Mouse (Mus musculus) A20 (cell line): ENCODE measurements around the gene Sult6b2.
A peak's percentile ranks its signal among the peaks of the same experiment; 100 is the strongest.

Experiments
- DNase-seq: peaks from one replicate; pipeline ENCODE4 v3.0.0-alpha.2; 2011; ENCODE audit warnings: low read depth, low spot score

The Sult6b2 gene

DNA sequence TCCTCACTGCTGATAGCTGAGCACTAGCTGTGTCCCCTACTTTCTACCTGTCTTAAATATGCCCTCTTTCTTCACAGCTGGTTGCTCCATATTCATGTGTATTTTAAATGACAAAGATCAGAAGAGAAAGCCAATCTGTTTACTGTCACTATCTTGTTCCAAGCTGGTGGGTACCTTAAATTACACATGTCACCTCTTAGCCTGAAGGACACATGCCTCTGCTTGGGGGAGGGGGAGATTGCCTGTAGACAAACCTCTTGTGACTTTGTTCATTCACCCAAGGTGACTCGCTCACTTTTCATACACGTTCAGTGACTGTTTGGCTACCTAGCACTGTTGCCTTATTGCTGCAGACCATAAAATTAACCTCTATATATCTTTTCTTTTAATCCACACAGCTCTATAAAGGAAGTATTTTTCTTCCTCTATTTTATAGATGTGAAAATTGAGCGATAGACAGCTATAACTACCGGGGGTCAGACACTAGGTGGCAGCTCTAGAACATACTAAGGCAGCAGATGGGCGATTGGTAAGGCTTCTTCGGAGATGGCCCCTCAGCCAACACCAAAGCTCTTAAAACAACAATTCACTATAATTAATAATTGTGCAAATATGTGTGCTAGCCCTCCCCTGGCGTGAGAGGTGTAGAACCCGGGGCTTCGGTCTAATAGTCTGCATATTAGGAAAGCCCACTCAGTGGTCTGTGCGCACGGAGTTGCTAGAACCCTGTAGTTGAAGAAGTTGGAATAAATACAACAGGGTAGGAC lies 25.1 kb downstream of the Sult6b2 start:
- DNase-seq: peak; percentile 63

DNA sequence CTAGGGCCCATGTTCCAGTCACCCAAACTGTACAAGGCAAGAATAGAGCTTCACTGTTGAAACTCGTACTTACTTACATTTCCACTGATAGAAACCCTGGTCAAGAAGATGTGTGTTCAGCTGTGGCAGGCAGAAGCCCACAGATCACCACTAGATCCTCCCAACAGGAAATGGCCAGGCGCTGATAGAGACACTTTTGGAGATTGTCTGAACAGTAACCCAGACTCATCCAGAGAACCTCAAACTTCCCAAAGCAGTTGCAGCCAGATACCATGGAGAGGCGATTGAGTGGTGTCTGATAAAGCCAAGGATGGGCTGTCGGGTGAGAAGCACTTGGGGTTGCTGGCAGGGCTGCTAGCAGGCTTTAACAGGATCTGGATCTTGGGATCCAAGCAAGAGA lies 27.4 kb downstream of the Sult6b2 start:
- DNase-seq: no peak

DNA sequence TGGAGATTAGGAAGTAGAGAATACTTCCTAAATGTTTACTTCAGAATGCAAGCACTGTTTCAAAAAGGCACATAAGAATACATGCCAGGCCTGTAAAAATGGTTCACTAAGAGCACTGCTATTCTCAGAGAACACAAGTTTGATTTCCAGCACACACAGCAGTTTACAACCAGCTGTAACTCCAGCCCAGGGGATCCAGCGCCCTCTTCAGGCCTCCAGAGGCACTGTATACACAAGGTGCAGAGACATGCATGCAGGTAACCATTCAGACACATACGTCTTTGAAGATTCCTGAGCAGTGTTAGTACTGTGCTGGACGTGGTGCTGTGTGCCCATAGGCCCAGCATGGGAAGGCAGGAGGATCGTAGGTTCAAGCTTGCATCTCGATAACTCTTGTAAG lies 30.7 kb downstream of the Sult6b2 start:
- DNase-seq: no peak

DNA sequence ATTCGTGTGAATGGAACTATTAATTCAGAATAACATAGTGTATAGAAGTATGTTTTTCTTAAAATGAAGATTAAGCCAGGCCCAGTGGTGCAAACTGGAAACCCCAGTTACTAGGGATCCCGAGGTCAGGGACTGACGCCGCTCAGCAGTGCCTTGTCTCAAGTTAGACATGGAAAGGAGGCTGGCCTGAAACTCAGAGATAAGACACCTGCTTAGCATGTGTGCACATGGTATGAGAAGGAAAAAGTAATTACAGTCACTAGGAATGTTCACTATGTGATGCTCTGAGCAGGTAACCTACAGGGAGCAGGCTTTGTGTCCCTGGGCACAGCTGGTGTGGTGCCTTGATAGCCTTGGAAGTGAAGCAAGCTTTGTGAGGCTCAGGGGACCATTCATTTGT lies 32.7 kb downstream of the Sult6b2 start:
- DNase-seq: no peak

DNA sequence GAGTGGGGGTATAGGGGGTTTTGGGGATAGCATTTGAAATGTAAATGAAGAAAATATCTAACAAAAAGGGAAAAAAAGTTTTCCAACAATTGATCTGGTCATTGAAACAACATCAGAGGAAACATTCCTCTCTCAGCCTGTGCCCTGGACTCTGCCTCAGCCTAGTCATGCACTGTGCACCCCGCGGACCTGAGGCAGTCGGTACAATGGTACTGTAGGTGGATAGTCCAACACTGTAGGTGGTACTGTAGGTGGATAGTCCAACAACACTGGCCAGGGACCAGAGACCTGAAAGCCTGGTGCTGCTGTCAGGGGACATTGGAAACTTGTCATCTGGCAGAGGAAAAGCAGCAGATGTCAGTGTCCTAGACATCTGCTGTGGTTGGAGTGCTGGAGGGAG lies 34.4 kb downstream of the Sult6b2 start:
- DNase-seq: no peak

DNA sequence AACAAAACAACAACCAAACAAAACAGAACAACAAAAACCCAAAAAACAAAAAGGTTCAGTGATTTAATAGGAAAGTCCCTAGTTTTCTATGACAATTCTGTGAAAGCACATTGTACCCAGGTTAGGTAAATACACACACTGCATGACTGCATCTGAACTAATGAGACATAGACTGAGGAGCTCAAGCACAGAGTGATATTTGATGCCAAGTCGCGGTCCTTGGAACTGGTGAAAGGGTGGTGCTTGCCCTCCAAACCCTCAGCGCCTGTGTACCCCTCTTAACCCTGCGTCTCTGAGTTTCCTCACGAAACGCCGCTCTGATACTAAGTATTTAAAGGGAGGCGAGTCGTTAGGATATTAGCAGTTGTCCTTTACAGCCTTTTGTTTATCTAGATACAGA lies 37.0 kb downstream of the Sult6b2 start:
- DNase-seq: no peak

DNA sequence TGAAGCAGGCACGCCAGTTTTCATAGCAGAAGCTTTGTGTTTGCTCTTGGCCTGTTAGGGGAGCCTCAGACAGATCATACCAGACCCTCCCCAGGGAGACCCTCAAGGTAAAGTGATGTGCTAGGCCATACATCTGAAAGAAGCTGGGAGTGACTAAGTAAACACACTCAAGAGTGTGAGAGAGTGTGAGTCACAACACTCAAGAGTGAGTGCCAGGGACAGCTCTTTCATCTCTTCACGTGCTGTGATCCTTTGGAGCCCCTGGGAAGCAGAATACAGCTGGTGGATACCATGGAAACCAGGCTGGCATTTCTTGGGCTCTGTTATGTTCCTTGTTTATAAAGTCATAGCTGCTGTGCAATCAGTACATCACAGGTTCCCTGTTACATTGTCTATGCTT lies 39.4 kb downstream of the Sult6b2 start:
- no peak for DNase-seq

DNA sequence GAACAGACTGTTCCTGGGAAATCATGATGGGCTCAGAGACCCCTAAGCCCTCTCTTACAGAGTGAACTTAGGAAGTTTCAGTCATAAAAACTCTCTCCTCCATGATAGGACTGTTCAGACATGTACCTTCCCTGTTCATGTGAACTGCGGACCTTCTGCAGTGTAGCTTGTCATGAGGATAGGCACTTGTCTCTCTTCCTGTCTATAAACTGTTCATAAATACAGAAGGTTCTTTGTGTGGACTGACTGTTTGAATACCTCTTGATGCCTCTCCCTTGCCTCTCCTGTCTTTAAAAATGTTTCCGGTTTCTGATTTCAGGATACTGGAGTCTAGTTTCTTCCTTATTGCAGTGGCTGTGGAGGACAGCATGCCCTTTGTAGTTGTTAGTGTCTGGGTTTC lies 44.7 kb downstream of the Sult6b2 start:
- no peak for DNase-seq

DNA sequence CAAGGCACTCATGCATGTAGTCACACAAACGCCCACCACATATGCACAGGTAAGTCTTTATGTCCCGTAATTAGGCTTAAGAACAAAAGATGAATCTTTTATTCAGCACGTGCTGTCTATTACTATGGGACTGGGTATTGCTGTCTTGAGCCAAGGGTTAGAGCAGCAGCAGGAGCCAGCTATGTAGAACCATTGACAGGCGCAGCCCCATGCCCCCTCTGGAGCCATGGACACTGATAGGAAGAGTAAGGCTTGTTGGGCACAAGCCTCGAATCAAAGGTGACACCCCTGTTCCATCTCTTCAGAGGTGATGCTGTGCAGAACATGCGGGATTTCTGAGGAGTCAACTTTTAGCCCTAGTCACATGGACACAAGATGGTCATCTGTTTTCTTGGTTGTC lies 45.7 kb downstream of the Sult6b2 start:
- no peak for DNase-seq

DNA sequence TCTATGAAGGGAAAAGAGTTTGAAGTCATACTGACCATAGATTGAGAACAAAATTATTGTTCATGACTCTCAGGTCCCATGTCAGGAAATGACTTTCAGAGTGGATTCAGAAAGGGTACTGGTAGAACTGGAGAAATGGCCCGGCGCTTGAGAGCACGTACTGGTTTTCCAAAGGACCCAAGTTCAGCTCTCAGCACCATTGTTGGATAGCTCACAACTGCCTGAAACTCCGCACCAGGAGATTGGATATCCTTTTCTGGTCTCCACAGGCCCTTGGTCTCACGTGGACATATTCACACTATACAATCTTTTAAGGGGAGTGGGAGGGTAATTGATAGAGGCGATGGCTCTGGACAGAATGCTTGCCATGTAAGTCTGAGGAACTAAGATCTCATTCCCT lies 46.3 kb downstream of the Sult6b2 start:
- no peak for DNase-seq

DNA sequence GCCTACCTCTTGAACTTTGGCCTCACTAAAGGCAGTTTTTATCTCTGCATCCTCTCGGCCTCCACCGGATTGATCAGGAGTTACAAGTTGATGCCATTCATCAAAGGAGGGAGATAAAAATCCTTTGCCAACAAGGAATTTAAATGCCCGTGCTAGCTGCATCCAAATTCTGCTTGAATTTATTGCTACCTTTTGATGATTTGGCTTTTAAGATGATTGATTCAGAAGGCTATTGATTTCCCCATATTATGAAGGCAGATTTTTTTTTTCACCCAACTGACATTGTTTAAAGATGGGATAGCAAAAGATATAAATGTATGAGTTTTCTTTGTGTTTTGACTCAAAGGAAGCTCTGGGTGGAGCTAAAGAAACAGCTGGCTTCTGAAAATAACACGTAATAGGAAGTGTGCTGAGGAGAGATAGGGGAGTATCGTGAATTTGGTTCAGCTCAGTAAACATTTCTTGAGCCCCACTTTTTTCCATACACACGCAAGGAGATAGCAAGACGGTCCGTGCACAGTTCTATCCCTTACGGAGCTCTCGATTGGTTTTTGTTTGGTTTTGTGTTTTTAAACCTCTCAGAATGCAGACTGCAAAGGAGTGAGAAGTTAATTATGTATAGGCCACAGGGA lies 46.9 kb downstream of the Sult6b2 start:
- peak; percentile 58 for DNase-seq

DNA sequence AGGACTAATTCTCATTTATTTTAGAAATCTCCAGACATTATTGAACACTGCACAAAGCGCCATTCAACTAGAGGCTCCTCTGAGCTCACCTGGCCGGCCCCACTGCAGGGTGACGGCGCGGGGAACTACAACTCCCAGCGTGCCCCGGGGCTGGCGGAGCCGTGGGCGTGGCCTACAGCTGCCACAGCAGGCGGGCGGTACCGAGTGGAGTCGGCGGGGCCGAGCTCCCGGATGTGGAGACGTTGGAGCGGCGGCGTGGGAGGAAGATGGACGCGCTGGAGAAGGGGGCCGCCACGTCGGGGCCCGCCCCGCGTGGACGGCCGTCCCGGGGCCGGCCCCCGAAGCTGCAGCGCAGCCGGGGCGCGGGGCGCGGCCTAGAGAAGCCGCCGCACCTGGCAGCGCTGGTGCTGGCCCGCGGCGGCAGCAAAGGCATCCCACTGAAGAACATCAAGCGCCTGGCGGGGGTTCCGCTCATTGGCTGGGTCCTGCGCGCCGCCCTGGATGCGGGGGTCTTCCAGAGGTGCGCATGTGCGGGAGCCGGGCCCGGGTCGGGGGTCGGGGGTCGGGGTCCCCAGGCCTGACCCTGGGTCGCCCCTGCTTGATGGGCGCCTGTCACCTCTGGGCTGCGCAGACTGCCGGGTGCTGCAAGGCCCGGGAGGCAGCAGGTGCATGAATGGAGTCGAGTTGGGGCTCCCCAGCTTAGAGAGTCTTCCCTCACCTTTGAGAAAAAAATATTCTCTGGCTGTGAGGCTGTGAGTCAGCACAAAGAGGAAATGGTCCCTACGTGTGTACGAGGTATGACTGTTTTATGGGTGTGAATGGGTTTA lies 47.6 kb downstream of the Sult6b2 start, which contains the start of gene Cmas:
Gene Cmas (plus strand): TSS at position 180 of the 827 bp plus-strand sequence.
- peak; percentile 89 for DNase-seq

DNA sequence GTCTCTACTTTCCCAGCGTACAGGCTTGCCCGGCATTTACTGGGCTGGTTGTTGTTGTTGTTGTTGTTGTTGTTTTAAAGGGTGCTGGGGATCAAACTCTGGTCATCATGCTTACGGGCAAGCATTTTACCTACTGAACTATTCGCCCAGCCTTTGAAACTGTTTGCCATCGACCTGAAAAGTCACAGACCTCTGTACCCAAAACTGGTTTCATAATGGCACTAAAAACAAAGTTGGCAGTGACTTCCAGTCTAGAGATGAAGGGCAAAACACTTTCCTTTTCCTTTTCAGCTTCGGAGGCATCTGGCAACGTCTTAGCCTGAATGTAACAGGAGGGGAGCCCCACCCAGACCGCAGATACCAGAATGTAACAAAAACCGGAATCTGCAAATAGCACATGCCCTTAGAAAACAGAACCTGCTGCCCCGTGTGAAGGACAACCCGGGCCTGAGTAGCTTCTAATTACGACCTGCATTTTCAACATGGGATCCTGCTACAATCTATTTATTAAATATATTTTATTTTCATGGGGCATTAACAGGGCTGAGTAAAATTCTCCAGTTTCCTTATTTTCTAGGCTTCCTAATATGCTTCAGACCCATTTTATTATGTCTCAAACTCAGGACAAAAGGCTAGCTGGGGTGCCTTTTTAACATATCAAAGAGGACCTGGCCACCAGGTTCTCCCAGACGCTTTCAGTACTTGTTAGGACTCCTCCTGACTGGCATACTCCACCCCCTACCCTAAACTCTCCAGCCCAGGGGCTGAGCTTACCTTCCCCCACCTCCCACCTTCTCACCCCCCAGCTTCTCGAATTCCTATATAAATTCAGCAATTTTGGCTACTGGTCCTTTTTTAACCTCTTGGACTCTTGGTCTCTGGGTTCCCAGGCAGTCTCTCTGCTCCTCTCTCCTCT lies 51.7 kb downstream of the Sult6b2 start:
- DNase-seq: no peak

DNA sequence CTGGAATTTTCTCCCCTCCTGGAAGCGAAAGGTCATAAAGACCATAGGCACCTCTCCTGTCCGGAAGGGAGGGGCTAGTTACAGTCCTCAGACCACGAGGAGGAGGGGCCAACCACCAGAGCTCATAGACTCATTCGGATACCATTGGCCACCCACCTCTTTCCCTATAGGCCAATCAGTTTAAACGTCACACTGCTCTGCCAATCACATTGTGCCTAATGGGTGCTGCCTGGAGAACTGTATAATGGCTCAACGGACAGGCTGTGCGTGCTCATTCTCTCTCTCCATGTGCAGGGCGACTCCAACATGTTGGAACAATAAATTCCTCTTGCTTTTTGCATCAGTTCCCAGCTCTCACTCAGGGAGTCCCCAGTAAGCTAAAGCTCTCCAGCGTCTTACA lies 52.9 kb downstream of the Sult6b2 start:
- DNase-seq: no peak

DNA sequence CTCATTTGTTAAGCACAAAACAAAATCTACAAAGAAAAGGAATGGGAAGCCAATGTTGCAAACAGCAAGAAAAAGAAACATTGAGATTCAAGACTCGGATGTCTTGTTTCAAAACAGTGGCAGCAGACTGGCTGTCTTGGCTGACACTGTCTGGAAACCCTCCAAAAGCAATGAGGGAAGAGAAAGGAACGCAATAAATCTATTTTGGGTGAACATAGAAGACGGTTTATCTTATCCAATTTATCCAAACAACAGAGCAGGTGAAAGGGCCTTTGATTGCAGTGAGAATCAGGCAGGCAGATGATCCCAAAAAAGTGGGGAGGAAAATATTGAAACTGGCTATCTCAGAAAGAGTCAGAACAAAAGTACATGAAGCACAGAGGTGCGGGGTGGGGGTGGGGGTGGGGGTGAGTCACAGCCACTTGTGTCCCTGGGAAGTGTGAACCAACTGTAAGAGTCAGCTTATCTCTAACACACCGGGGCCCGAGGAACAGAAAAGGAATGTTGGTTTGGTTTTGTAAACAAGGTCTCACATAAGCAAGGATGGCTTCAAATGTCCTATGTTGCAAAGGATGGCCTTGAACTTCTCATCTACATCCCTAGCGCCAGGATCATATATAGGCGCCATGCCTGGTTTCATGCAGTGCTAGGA lies 56.1 kb downstream of the Sult6b2 start:
- no peak for DNase-seq

DNA sequence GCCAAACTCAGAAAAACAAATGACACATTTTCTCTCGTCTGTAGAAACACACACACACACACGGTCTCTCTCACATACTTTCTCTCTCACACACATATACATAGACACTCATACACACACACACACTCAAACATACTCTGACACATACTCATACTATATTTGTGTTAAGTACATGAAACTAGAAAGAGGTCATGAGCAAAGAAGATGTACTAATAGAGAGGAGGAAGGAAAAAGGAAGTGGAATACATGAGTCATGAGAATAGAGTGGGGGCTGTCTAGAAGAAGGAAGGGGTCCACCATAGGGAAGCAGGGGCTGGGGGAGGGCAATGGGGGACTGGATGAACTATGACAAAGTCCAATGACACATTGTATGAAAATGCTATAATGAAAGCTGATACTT lies 57.1 kb downstream of the Sult6b2 start:
- no peak for DNase-seq

DNA sequence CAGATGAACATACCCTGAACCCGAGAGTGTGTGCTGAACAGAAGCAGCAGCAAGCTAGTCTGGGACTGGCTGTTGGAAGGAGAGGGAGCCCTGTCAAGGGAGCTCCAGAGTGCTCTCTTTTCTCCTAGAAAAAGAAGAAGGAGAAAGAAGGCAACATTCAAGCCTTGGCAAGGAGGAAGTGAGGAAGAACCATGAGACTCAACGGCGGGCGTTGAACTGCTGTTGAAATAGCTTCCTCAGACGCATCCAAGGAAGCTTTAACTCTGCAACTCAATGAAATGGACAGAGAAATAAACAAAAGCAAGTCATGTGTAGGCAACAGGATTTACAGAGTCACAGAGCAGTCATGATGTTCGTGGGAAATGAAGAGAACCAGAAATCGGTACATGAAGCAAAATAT lies 57.5 kb downstream of the Sult6b2 start:
- no peak for DNase-seq

DNA sequence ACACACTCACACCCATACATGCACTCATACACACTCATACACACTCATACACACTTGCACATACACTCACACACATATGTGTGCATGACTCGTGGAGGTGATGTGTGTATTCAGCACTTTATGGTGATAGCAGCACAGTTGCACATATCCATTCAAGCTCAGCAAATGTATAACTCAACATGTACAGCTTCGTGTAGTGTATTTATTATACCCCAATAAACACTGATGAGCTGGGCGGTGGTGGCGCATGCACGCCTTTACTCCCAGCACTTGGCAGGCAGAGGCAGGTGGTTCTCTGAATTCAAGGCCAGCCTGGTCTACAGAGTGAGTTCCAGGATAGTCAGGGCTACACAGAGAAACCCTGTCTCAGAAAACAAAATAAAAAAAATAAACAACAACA lies 58.8 kb downstream of the Sult6b2 start:
- DNase-seq: no peak

DNA sequence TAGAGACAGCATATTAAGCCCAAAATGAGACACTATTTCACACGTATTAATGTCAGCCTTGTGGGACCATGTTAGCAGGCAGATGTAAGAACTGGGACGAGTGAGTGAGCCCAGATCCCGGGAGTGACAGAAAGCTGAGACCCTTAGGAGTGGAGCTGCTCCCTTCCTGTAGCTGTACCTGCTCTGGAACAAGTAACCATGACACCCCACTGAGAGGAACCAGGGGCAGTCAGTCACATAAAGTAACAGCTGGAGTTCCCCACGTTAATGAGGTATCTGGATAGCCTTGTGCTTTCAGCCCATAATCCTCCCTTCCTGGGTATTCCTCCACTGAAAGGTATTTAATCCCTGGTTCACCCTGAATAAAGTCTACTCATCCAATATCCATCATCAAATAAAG lies 61.1 kb downstream of the Sult6b2 start:
- DNase-seq: no peak

DNA sequence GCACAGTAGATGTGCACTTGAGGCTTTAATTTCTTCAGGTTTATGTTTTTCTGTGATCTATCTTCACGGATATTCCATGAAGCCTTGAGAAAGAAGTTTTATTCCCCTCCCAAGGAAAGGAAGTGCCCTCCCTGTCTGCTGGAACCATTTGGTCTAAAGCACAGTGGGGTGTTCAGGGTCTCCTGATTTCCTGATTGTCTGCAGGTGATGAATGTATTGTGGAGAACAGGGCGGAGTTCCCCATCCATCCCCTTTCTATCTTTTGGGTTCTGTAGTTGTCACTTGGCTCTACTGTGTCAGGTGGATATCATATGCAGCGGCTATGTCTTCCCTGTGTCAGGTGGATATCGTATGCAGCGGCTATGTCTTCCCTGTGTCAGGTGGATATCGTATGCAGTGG lies 62.5 kb downstream of the Sult6b2 start:
- no peak for DNase-seq

DNA sequence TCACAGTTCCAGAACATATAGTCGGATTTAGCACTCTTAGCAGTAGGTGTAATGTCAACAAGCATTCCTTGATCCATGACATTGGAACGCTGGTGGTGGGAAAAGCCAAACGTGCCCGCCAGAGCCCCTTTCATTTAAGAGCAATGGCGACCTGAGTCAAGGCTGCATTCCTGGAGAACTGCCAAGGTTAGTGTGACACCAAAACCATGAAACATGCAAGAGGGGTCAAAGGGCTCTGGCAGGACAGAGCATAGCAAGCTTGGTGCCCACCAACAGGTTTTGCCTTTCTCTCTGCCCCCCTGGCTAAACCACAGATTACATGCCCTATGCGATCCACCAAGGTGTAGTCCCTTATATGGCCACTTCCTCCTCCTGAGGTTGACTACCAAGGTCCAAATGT lies 65.7 kb downstream of the Sult6b2 start:
- no peak for DNase-seq
